Mouse (Mus musculus) stomach, postnatal 0 days (tissue): ENCODE measurements around the gene Oxct1.

Source experiments
- CTCF ChIP-seq: IDR thresholded peaks from 2 replicates; pipeline ENCODE4 v1.5.1; 2016; ENCODE audit warnings: antibody characterized with exemption, low read depth, mild to moderate bottlenecking, moderate library complexity
- EP300 ChIP-seq: optimal IDR thresholded peaks from 2 replicates; pipeline ENCODE3; 2016; ENCODE audit warnings: antibody characterized with exemption

DNA sequence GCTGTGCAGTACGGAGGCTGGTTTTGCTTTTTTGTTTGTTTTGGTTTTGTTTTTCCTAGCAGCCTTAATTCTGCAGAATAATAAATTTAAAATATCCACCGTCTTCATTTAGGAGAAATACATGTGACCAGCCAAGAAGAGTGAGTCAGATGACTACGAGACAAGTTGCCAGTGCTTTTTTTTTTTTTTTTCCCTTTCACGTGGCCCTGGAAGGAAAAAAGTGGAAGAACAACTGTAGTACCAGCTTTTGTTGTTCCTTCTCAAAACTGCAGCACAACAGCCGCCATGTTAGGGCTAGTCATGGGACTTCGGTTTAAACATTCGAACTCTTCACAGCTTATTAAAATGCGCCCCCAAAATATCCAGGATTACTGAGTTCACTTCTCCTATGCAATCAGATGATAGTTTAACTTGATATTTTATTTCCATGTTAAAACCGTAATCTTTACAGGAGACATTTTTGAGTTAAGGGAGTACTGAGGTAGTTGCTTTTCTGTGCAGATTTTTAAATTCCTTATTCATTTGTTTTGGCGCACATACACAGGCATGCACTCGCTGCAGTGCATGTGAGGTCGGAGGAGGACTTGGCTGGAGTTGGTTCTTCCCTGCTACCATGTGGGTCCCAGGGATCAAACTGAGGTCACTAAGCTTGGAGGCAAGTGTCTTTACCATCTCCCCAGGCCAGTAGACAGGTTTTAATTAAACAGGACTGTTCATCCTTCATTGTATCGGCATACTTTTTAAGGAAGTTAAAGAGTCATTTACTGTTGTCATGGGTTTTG is 1.3 kb upstream of the Oxct1 start:
- TF ChIP-seq CTCF (no peak), EP300 (no peak)
